Mouse (Mus musculus) heart, embryonic 11.5 days (tissue): ENCODE measurements around the gene Shisa4. TPM values are rescaled to one million over a fixed set of nuclear protein-coding genes. Genes with fewer than 3 reads are reported as not detected.
"Not testable (repeated sequence)": the region's sequence is repeated elsewhere in the genome, so short reads cannot be mapped to it uniquely, and the experiment has no call there.

ENCODE experiments used
- ATAC-seq: fragments of 200-750 bp; cut with Nextera tagmentation; replicated peaks from 2 replicates; pipeline ENCODE4 v1.8.0; 2017; ENCODE audit warnings: moderate library complexity; ENCODE audit not compliant: insufficient number of reproducible peaks, low FRiP score, low TSS enrichment
- H3K27ac ChIP-seq: fragments of 300-500 bp; sonication (generic); 2 replicates; pipeline ENCODE4 v1.5.1; 2014; ENCODE audit warnings: mild to moderate bottlenecking, low read depth, low read length
- H3K27me3 ChIP-seq: fragments of 300-500 bp; sonication (generic); 2 replicates; pipeline ENCODE4 v1.6.1; 2014; ENCODE audit warnings: mild to moderate bottlenecking, low read length, mixed read lengths; ENCODE audit not compliant: control insufficient read depth, insufficient read depth
- H3K36me3 ChIP-seq: fragments of 300-500 bp; sonication (generic); 2 replicates; pipeline ENCODE4 v1.6.1; 2014; ENCODE audit warnings: mild to moderate bottlenecking, low read length, moderate library complexity, mixed read lengths; ENCODE audit not compliant: control insufficient read depth, insufficient read depth
- H3K4me1 ChIP-seq: fragments of 300-500 bp; sonication (generic); 2 replicates; pipeline ENCODE4 v1.6.1; 2014; ENCODE audit warnings: low read length; ENCODE audit not compliant: control insufficient read depth, insufficient read depth
- H3K4me2 ChIP-seq: fragments of 300-500 bp; sonication (generic); 2 replicates; pipeline ENCODE4 v1.6.1; 2014; ENCODE audit warnings: mild to moderate bottlenecking, moderate library complexity
- H3K4me3 ChIP-seq: fragments of 300-500 bp; sonication (generic); 2 replicates; pipeline ENCODE4 v1.5.1; 2014; ENCODE audit warnings: low read depth, low read length
- H3K9ac ChIP-seq: fragments of 300-500 bp; sonication (generic); 2 replicates; pipeline ENCODE4 v1.6.1; 2014; ENCODE audit warnings: mild to moderate bottlenecking, low read depth, low read length, moderate library complexity
- H3K9me3 ChIP-seq: fragments of 300-500 bp; sonication (generic); replicated peaks from 2 replicates; pipeline ENCODE4 v1.6.1; 2016; ENCODE audit warnings: low read length; ENCODE audit not compliant: control insufficient read depth
- WGBS: fragments of 180-500 bp; shearing (Covaris S2); extraction: QIAGEN DNeasy Blood & Tissue Kit; methylation state at CpG from one replicate; pipeline ENCODE4 v1.1.7; 2014; ENCODE audit not compliant: insufficient replicate concordance; 5-methylcytosine and 5-hydroxymethylcytosine counted together
- polyA plus RNA-seq: library from polyadenylated mRNA; unstranded; fragments of >200 nt; fragmentation: Nextera tagmentation; extraction: Ambion mirVana; gene quantifications from 2 replicates; pipeline ENCODE4 v1.2.1, GENCODE M21; 2014

The Shisa4 gene
- polyA plus RNA-seq, 1 experiment from 2014 or later, result 25.6 TPM

GRCm38 (mm10) chr1:135399466-135399865, 24.4 kb upstream of the Shisa4 start:
- WGBS, result 96% methylated on average over 5 of the region's 5 CpGs
- H3K27ac ChIP-seq, result no peak overlapping the region
- H3K36me3 ChIP-seq, result peaks cover 52% of the 10 kb centered on the region
- H3K4me1 ChIP-seq, result no peaks in the 10 kb centered on the region
- no peak overlapping the region for H3K4me3 ChIP-seq
- no peak overlapping the region for H3K9ac ChIP-seq
- no peaks in the 10 kb centered on the region for H3K9me3 ChIP-seq
- H3K27me3 ChIP-seq, result no peaks in the 10 kb centered on the region
- H3K4me2 ChIP-seq, result no peak overlapping the region
- no peak for ATAC-seq

- 83% methylated on average over 9 of the region's 9 CpGs for WGBS
Measured at GRCm38 (mm10) chr1:135385161-135385560, 10.1 kb upstream of the Shisa4 start.

GRCm38 (mm10) chr1:135384171-135384570, 9.1 kb upstream of the Shisa4 start:
- Histone ChIP-seq H3K4me1 (peaks cover 6% of the 10 kb centered on the region), H3K4me3 (no peak overlapping the region), H3K9me3 (no peaks in the 10 kb centered on the region), H3K9ac (no peak overlapping the region), H3K4me2 (no peak overlapping the region), H3K27ac (no peak overlapping the region), H3K27me3 (no peaks in the 10 kb centered on the region), H3K36me3 (peaks cover 35% of the 10 kb centered on the region)
- WGBS, result 94% methylated on average over 5 of the region's 5 CpGs
- ATAC-seq, result no peak

More at GRCm38 (mm10) chr1:135385161-135385560, 10.1 kb upstream of the Shisa4 start:
- H3K27ac ChIP-seq, result no peak overlapping the region
- no peak for ATAC-seq
- no peak overlapping the region for H3K4me2 ChIP-seq
- H3K27me3 ChIP-seq, result no peaks in the 10 kb centered on the region
- no peak overlapping the region for H3K4me3 ChIP-seq
- peaks cover 43% of the 10 kb centered on the region for H3K36me3 ChIP-seq
- H3K9me3 ChIP-seq, result no peaks in the 10 kb centered on the region
- peaks cover 4% of the 10 kb centered on the region for H3K4me1 ChIP-seq
- H3K9ac ChIP-seq, result no peak overlapping the region

- H3K4me1 ChIP-seq, result peaks cover 17% of the 10 kb centered on the region
- not testable (repeated sequence) for H3K9me3 ChIP-seq, ATAC-seq, H3K4me2 ChIP-seq, H3K4me3 ChIP-seq, H3K27me3 ChIP-seq, H3K27ac ChIP-seq, H3K9ac ChIP-seq
- WGBS, result 54% methylated on average over 6 of the region's 6 CpGs
- peaks cover 24% of the 10 kb centered on the region for H3K36me3 ChIP-seq
Measured at GRCm38 (mm10) chr1:135381560-135381959, 6.5 kb upstream of the Shisa4 start.

GRCm38 (mm10) chr1:135380071-135380991, 5.3 kb upstream of the Shisa4 start:
- Histone ChIP-seq H3K4me1 (peaks cover 19% of the 10 kb centered on the region), H3K27ac (no peak overlapping the region), H3K9me3 (no peaks in the 10 kb centered on the region), H3K4me3 (no peak overlapping the region), H3K36me3 (peaks cover 13% of the 10 kb centered on the region), H3K27me3 (no peaks in the 10 kb centered on the region), H3K4me2 (no peak overlapping the region), H3K9ac (no peak overlapping the region)
- ATAC-seq, result no peak
- 71% methylated on average over 15 of the region's 15 CpGs for WGBS

GRCm38 (mm10) chr1:135379048-135379447, 4.0 kb upstream of the Shisa4 start:
- WGBS, result 44% methylated on average over 2 of the region's 2 CpGs
- Histone ChIP-seq H3K27me3 (no peaks in the 10 kb centered on the region), H3K27ac (no peak overlapping the region), H3K36me3 (peaks cover 6% of the 10 kb centered on the region), H3K9ac (no peak overlapping the region), H3K4me3 (no peak overlapping the region), H3K9me3 (no peaks in the 10 kb centered on the region), H3K4me2 (no peak overlapping the region), H3K4me1 (peaks cover 28% of the 10 kb centered on the region)
- no peak for ATAC-seq

- H3K36me3 ChIP-seq, result peaks cover 6% of the 10 kb centered on the region
- 0 out of 2 replicates have a peak overlapping the region, but pooled peaks have one; percentile 29 for H3K27ac ChIP-seq
- peaks cover 31% of the 10 kb centered on the region for H3K4me1 ChIP-seq
- H3K9me3 ChIP-seq, result no peaks in the 10 kb centered on the region
- H3K27me3 ChIP-seq, result no peaks in the 10 kb centered on the region
- 44% methylated on average over 9 of the region's 9 CpGs for WGBS
- no peak overlapping the region for H3K9ac ChIP-seq
- H3K4me3 ChIP-seq, result no peak overlapping the region
- H3K4me2 ChIP-seq, result peak overlapping the region; percentile 41
- ATAC-seq, result no peak
Measured at GRCm38 (mm10) chr1:135378576-135378975, 3.5 kb upstream of the Shisa4 start.

GRCm38 (mm10) chr1:135374175-135374867, 716 bp downstream of the Shisa4 start:
- Histone ChIP-seq H3K9ac (peak overlapping the region; percentile 84), H3K4me1 (peaks cover 30% of the 10 kb centered on the region), H3K27me3 (0 out of 2 replicates have a peak, but pooled peaks cover 4% of the 10 kb centered on the region), H3K36me3 (no peaks in the 10 kb centered on the region), H3K4me3 (peak overlapping the region; percentile 60), H3K27ac (0 out of 2 replicates have a peak overlapping the region, but pooled peaks have one; percentile 22), H3K4me2 (peak overlapping the region; percentile 98), H3K9me3 (no peaks in the 10 kb centered on the region)
- ATAC-seq, result no peak
- 1% methylated on average over 19 of the region's 19 CpGs for WGBS
